Mouse (Mus musculus): Measurements from ENCODE around the gene Hist1h2bk. TPM values are rescaled to one million over a fixed set of nuclear protein-coding genes. Genes with fewer than 3 reads are reported as not detected.

Gene Hist1h2bk
- 16.7 TPM for total RNA-seq (2023)

DNA sequence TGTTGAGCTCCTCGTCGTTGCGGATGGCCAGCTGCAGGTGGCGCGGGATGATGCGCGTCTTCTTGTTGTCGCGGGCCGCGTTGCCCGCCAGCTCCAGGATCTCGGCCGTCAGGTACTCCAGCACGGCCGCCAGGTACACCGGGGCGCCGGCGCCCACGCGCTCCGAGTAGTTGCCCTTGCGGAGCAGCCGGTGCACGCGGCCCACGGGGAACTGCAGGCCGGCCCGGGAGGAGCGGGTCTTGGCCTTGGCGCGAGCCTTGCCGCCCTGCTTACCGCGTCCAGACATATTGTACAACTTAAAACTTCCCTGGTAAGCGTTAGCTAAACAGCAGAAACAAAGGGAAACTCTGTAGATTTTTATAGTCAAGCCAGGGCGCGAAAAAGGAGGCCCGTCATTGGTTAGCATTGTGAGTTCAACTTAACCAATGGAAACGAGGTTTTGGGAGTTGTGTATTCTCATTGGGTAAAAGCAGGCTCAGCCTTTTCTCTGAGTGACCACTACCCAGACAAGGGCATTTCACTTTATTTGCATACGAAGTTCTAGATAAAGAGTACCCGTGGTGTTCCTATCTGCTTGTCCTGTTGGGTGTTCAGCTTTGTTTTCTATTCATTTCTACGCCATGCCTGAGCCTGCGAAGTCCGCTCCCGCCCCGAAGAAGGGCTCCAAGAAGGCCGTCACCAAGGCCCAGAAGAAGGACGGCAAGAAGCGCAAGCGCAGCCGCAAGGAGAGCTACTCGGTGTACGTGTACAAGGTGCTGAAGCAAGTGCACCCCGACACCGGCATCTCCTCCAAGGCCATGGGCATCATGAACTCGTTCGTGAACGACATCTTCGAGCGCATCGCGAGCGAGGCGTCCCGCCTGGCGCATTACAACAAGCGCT is at the start of gene Hist1h2bk, which contains the start of gene Hist1h2ah:
TSS of gene Hist1h2bk (plus strand) at position 604 of the 882 bp plus-strand sequence.
TSS of gene Hist1h2ah (minus strand) at position 302 of the 882 bp plus-strand sequence.

GRCm38 (mm10) chr13:22009642-22010041 is 26.0 kb upstream of the Hist1h2bk start, which contains the start of gene Prss16:
Gene Prss16, minus strand, starts transcription at chr13:22009742.

GRCm38 (mm10) chr13:22041142-22041536 is 5.5 kb downstream of the Hist1h2bk start, which contains the start of gene Hist1h4i:
Gene Hist1h4i, minus strand, starts transcription at chr13:22041362.

DNA sequence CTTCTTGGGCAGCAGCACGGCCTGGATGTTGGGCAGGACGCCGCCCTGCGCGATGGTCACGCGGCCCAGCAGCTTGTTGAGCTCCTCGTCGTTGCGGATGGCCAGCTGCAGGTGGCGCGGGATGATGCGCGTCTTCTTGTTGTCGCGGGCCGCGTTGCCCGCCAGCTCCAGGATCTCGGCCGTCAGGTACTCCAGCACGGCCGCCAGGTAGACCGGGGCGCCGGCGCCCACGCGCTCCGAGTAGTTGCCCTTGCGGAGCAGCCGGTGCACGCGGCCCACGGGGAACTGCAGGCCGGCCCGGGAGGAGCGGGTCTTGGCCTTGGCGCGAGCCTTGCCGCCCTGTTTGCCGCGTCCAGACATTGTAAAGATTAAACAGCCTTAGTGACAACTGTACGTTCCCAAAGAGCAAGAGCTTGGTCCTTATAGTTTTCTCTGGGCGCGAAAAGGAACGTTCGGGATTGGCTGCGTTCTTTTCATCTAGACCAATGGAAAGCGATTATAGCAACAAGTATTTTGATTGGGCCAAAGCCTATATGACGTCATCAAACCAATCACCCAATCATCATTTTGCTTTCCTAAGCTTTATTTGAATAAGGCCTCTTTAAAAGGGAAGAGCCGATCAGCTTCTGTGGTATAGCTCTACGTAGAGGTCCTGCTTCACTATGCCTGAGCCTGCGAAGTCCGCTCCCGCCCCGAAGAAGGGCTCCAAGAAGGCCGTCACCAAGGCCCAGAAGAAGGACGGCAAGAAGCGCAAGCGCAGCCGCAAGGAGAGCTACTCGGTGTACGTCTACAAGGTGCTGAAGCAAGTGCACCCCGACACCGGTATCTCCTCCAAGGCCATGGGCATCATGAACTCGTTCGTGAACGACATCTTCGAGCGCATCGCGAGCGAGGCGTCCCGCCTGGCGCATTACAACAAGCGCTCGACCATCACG is 7.2 kb downstream of the Hist1h2bk start, which contains the start of the genes Hist1h2ag and Hist1h2bj:
TSS of gene Hist1h2ag (minus strand) at position 377 of the 935 bp plus-strand sequence.
TSS of gene Hist1h2bj (plus strand) at position 647 of the 935 bp plus-strand sequence.

GRCm38 (mm10) chr13:22084140-22084539 is 48.5 kb downstream of the Hist1h2bk start, which contains the start of gene Vmn1r188:
Gene Vmn1r188, plus strand, starts transcription at chr13:22084440.

Other genes with a start within 250 kb of the Hist1h2bk start
- gene Hist1h2an, start 248.7 kb upstream of the Hist1h2bk start, total RNA-seq (2023): 5.2 TPM
- gene Hist1h2bp, start 248.4 kb upstream of the Hist1h2bk start, total RNA-seq (2023): 22.1 TPM
- 49.3 TPM for gene Hist1h2bq, start 225.7 kb upstream of the Hist1h2bk start, total RNA-seq (2023)
- gene Hist1h2ao, start 225.4 kb upstream of the Hist1h2bk start, total RNA-seq (2023): 110 TPM
- gene Hist1h4m, start 224.1 kb upstream of the Hist1h2bk start, total RNA-seq (2023): 248 TPM
- 35.4 TPM for gene Hist1h4n, start 203.7 kb upstream of the Hist1h2bk start, total RNA-seq (2023)
- gene Hist1h2ap, start 202.4 kb upstream of the Hist1h2bk start, total RNA-seq (2023): 30.3 TPM
- gene Hist1h2br, start 202.1 kb upstream of the Hist1h2bk start, total RNA-seq (2023): 48.4 TPM
- gene Zfp184, start 90.8 kb upstream of the Hist1h2bk start, total RNA-seq (2023): 0.71 TPM
- gene Pom121l2, start 54.7 kb upstream of the Hist1h2bk start, total RNA-seq (2023): not detected
- gene Prss16, start 26.1 kb upstream of the Hist1h2bk start, total RNA-seq (2023): 0.65 TPM
- 25.1 TPM for gene Hist1h2ah, start 302 bp upstream of the Hist1h2bk start, total RNA-seq (2023)
- gene Hist1h4i, start 5.5 kb downstream of the Hist1h2bk start, total RNA-seq (2023): 47.7 TPM
- gene Hist1h2ag, start 7.1 kb downstream of the Hist1h2bk start, total RNA-seq (2023): not detected
- gene Hist1h2bj, start 7.3 kb downstream of the Hist1h2bk start, total RNA-seq (2023): 18.5 TPM
- gene Vmn1r188, start 48.6 kb downstream of the Hist1h2bk start, total RNA-seq (2023): not detected
- gene Vmn1r189, start 70.0 kb downstream of the Hist1h2bk start, total RNA-seq (2023): not detected
- gene Vmn1r191, start 148.1 kb downstream of the Hist1h2bk start, total RNA-seq (2023): not detected
- gene Vmn1r192, start 155.3 kb downstream of the Hist1h2bk start, total RNA-seq (2023): not detected
- not detected for gene Vmn1r193, start 187.3 kb downstream of the Hist1h2bk start, total RNA-seq (2023)
- not detected for gene Vmn1r194, start 208.3 kb downstream of the Hist1h2bk start, total RNA-seq (2023)
- gene Vmn1r195, start 234.7 kb downstream of the Hist1h2bk start, total RNA-seq (2023): not detected

Measured in CD4-positive naive resting alpha-beta T cell, adult 57 days (primary cell).